Mouse (Mus musculus) megakaryocyte-erythroid progenitor cell, adult 5-6 weeks (primary cell): ENCODE data around the gene Samd10. TPM values are rescaled to one million over a fixed set of nuclear protein-coding genes. Genes with fewer than 3 reads are reported as not detected.

Experiments used
- ATAC-seq: replicated peaks from 2 replicates; pipeline ENCODE4 v1.8.0; 2016; ENCODE audit warnings: mild to moderate bottlenecking, inconsistent platforms; ENCODE audit not compliant: severe bottlenecking, poor library complexity, low FRiP score, low TSS enrichment
- total RNA-seq, 2 experiments: library from RNA; stranded (forward) in 1 of 2; stranded (reverse) in 1 of 2; fragments of 200-1000, 215-1000 nt in 1 of 2; fragments of >200 nt in 1 of 2; fragmentation: Nextera tagmentation in 1 of 2; gene quantifications; 2 replicates each; pipeline ENCODE4 v1.2.3; 2014 to 2017

Samd10 gene
- total RNA-seq, 2 experiments from 2014 or later, result 0.80 to 1.6 TPM

- no peak for ATAC-seq
These were observed 20.0 kb downstream of the Samd10 start for GRCm38 (mm10) chr2:181578790-181579618.

- peak; percentile 56 for ATAC-seq
These were observed 20.9 kb downstream of the Samd10 start for GRCm38 (mm10) chr2:181577981-181578581.

- ATAC-seq, result no peak
These were observed 21.9 kb downstream of the Samd10 start for GRCm38 (mm10) chr2:181577126-181577525.

DNA sequence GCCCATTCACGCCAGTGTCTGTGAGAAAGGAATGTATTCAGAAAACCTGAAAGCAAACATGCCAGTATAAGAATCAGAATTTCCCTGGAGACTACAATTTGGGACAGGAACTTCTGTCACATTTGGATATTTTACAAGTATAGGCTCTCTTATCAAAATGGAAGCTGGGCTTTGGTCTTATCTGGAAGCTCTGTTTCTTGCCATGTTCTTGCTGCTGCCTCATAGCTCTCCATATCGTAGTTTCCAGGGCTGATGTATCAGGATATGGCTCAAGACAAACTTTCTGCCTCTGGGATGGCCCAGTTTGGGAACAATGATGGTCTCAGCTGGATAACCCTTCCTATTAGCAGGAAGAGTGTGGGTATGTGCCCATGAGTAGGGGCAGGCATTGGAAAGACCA is 22.4 kb downstream of the Samd10 start:
- no peak for ATAC-seq

DNA sequence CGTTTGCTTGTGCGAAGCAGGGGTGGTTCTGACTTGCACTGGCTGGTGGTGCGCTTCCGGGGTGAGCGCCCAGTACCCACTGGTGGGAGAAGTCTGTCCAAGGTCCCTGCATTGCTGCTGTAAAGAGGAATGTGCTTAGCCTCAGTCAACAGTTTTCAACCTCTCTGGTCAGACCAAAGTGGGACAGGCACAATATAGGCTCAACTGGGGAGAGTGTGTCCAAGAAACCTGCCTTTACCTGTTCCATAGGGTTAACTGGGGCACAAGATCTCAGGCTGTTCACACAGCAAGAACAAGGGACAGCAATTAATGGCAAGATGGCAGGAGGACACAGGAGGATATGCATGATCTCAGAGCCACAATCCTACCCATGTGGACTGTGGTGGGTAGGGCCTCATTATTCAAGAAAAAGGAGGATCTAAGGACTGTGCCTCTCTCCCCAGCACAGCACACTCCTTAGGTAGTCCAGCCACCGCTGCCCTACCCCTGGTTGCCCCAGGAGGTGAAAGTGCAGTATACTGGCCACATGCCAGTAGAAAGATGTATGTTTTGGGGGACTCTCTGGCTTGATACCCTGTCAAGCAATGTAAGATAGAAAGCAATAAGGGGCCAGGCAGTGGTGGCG is 24.0 kb downstream of the Samd10 start:
- ATAC-seq, result no peak

- no peak for ATAC-seq
These were observed 25.1 kb downstream of the Samd10 start for GRCm38 (mm10) chr2:181573961-181574360.

DNA sequence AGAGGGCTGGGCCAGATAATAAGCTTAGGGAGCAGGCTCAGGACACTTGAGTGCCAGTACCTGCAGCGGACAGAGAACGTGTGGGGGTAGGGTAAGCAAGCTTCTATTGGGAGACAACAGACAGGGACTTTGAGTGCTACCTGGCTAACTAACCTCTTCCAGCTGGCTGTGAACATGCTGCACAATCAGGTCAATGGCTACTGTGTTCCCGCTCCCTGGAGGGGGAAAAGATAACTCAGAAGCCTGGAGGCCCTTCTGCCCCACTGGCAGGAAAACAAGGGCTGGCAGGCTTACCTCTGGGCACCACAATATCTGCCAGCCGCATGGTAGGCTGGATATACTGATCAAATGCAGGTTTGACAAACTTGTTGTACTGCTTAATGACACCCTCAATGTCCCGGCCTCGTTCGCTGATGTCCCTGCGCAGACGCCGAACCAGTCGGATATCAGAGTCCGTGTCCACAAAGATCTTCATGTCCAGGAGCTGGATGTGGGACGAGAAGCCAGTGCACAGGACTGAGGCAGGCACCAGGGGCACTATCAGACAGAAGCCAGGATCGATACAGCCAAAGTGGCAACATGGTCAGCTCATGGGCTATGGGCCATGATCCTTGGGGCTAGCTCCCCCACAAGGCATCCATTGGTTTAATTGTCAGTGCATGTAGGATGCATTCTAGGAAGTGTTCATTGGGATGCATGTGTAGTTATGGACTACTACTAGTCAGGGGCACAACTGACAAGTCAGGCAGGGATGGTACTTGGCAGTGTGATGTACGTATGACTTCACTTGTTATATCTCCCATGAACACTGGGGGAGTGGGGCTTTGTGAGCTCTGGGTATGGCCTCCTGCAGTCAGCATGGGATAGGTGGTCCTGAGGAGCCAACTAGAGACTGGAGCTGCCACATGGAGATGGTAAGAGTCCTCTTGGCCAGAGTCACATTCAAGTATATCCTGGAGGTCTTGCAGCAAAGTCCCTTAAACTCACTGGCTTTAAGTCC is 25.8 kb downstream of the Samd10 start:
- ATAC-seq, result no peak

- ATAC-seq, result no peak
These were observed 26.9 kb downstream of the Samd10 start for GRCm38 (mm10) chr2:181571941-181572670.

- no peak for ATAC-seq
These were observed 28.0 kb downstream of the Samd10 start for GRCm38 (mm10) chr2:181570921-181571595.

DNA sequence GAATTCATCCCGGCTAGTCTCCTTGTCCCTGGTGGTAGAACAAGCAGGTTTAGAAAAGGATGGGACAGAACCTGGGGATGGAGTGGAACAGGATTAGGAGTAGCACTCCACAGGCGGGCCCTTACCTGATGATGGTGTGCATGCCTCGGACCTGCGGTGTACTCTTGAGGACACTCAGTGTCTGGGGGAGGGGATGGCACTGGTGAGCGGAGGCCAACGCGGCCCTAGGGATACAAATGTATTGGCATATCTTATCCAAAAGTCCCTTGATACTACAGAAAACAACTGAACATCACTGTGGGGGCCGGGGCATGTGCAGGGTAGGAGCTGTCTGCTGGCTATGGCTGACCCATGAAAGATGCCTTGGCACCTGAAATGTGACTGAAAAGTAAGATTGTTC is 28.6 kb downstream of the Samd10 start:
- no peak for ATAC-seq

- ATAC-seq, result no peak
These were observed 29.2 kb downstream of the Samd10 start for GRCm38 (mm10) chr2:181569856-181570255.

GRCm38 (mm10) chr2:181568272-181569008 is 30.6 kb downstream of the Samd10 start:
- ATAC-seq, result peak; percentile 88

DNA sequence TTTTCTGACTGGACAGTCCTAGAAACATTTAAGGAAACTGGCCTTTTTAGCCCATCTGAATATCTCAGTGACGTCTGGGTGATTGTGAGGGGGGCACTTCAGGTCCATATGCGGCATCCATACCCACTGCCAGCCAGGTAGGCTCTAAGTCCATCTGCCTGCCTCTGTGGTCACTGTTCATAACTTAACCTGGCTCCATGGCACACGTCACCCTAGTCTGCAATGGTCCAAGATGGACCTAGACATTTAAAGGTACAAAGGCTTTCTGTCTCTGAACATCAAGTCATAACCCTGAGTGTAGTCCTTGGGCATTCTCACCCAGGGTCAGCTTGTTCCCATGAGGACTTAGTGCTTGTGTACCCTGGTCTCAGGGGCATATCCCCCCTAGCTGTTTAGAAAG is 31.7 kb downstream of the Samd10 start:
- no peak for ATAC-seq

GRCm38 (mm10) chr2:181553772-181554171 is 45.2 kb downstream of the Samd10 start:
- ATAC-seq, result no peak

GRCm38 (mm10) chr2:181550233-181550632 is 48.8 kb downstream of the Samd10 start:
- ATAC-seq, result no peak

- no peak for ATAC-seq
These were observed 50.3 kb downstream of the Samd10 start for GRCm38 (mm10) chr2:181548682-181549081.

DNA sequence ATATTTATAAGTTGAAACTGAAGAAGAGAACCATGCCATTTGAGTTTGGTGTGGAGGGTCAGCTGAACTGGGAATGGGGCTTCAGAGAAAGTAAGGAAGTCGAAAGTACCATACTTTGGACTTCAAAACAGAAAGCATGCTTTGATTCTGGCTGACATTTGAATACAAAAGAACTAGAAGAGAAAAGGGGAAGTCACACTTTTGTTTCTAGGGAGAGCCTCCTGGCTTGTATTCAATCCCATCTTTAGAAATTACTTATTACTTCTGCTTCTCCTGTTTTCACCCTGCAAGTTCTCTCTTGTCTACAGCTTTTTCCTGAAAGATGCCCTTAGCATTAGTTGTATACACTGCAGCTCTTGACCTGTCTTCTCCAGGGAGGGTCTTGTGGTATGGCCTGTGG is 50.8 kb downstream of the Samd10 start:
- no peak for ATAC-seq

- ATAC-seq, result peak; percentile 84
These were observed 52.9 kb downstream of the Samd10 start for GRCm38 (mm10) chr2:181546142-181546541.
